Mouse (Mus musculus) midbrain, embryonic 10.5 days (tissue): ENCODE results near the gene Fcmr. TPM values are rescaled to one million over a fixed set of nuclear protein-coding genes. Genes with fewer than 3 reads are reported as not detected.

ENCODE experiments used
- polyA plus RNA-seq: library from polyadenylated mRNA; unstranded; fragments of >200 nt; fragmentation: Nextera tagmentation; extraction: Ambion mirVana; gene quantifications from 2 replicates; pipeline ENCODE4 v1.2.1, GENCODE M21; 2016

Gene Fcmr
- polyA plus RNA-seq, 1 experiment from 2014 or later: not detected

Other genes with a start within 250 kb of the Fcmr start
- not detected in 2 replicates for gene Zp3r, start 236.0 kb upstream of the Fcmr start, polyA plus RNA-seq
- gene C4bp, start 204.0 kb upstream of the Fcmr start, polyA plus RNA-seq: 0.14 TPM in 1 of 2 replicates, not detected in the other
- gene Gm29427, start 149.9 kb upstream of the Fcmr start, polyA plus RNA-seq: not detected in 2 replicates
- gene Yod1, start 148.3 kb upstream of the Fcmr start, polyA plus RNA-seq: 11.5 and 16.6 TPM in 2 replicates
- 5.5 and 8.1 TPM in 2 replicates for gene Pfkfb2, start 136.4 kb upstream of the Fcmr start, polyA plus RNA-seq
- 0.42 TPM in 2 replicates for gene AA986860, start 133.7 kb upstream of the Fcmr start, polyA plus RNA-seq
- gene Fcamr, start 64.8 kb upstream of the Fcmr start, polyA plus RNA-seq: not detected in 2 replicates
- gene Pigr, start 39.0 kb upstream of the Fcmr start, polyA plus RNA-seq: not detected in 2 replicates
- gene Il24, start 21.8 kb downstream of the Fcmr start, polyA plus RNA-seq: not detected in 2 replicates
- gene Il20, start 45.8 kb downstream of the Fcmr start, polyA plus RNA-seq: not detected in 2 replicates
- 0.14 TPM in 1 of 2 replicates, not detected in the other for gene Il19, start 74.4 kb downstream of the Fcmr start, polyA plus RNA-seq
- gene Il10, start 154.2 kb downstream of the Fcmr start, polyA plus RNA-seq: not detected in 2 replicates
- gene Mapkapk2, start 232.2 kb downstream of the Fcmr start, polyA plus RNA-seq: 50.9 and 55.7 TPM in 2 replicates